Mouse (Mus musculus) bone marrow macrophage, adult 2 months (primary cell): ENCODE measurements around the gene Reep1. TPM values are rescaled to one million over a fixed set of nuclear protein-coding genes. Genes with fewer than 3 reads are reported as not detected.

ENCODE experiments used
- H3K27ac ChIP-seq: 2 replicates; pipeline ENCODE4 v1.5.1; 2012; ENCODE audit warnings: low read depth, low read length; ENCODE audit not compliant: insufficient read depth
- H3K4me1 ChIP-seq: 2 replicates; pipeline ENCODE4 v1.6.1; 2012; ENCODE audit warnings: low read length; ENCODE audit not compliant: control insufficient read depth, insufficient read depth
- H3K4me3 ChIP-seq: 2 replicates; pipeline ENCODE4 v1.5.1; 2012; ENCODE audit warnings: mild to moderate bottlenecking, low read length, moderate library complexity; ENCODE audit not compliant: insufficient read depth
- CTCF ChIP-seq: IDR thresholded peaks from 2 replicates; pipeline ENCODE4 v1.5.1; 2012; ENCODE audit warnings: low read depth, mild to moderate bottlenecking, low read length, moderate library complexity
- POLR2A ChIP-seq: IDR thresholded peaks from 2 replicates; pipeline ENCODE4 v1.6.1; 2012; ENCODE audit warnings: mild to moderate bottlenecking, low read depth, low read length, borderline replicate concordance
- polyA plus RNA-seq: library from polyadenylated mRNA; stranded (reverse); fragments of >200 nt; gene quantifications from 2 replicates; pipeline ENCODE4 v1.2.4, GENCODE M21; 2012; ENCODE audit not compliant: missing spikeins, insufficient read depth, insufficient read length

Reep1 gene
- polyA plus RNA-seq, 1 experiment, result not detected

DNA sequence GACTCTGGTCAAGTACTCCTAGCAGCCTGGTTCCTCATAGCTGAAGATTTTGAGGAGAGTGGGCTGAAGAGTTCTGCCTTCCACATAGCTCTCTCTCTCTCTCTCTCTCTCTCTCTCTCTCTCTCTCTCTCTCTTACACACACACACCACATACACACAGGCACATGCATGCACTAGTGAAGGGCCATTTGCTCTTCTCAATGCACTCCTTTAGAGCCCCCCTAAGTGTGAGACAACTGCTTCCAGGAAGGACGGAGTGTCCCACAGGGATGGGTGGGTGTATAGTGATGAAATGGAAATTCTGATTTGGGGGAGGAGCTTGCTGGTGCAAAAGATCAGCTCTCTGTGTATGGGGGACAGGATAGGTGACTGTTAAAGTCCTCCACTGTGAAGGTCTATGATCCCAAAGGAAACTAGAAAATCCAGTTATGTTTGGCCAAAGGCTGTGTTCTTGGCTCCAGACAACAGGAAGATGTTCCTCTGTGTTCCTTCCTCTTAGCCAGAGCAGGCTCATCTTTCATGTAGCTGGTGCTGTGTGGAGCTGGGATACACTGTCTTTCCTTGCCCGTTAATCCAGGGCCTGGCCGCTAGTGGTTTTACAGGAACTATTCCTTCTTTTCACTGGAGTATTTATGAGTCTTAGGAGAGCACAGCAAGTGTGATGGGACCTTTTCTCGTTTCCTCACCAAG lies 27.7 kb downstream of the Reep1 start:
- peaks cover 10% of the 10 kb centered on the region for H3K4me1 ChIP-seq
- TF ChIP-seq POLR2A, result no peak
- no peak for TF ChIP-seq CTCF
- H3K27ac ChIP-seq, result no peak overlapping the region
- H3K4me3 ChIP-seq, result no peak overlapping the region

DNA sequence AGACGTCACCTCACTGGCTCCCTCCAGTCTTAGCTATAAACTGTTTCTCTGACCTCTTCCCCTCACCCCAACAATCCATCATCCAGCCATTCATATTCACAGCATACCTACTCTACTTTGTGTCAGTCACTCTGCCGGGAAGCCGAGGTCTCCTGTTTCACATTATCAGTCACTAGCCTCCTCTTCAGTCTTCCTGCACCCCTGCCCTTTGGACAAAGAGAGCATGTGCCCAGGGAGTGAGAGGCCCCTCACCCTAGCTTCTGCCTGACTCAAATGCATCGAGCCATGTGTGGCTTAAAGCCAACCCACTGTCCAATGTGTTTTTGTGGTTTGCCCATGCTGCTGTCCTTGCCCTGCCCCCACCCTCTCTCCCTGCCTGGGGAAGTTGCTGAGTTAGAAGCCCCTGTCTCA lies 28.2 kb downstream of the Reep1 start:
- Histone ChIP-seq H3K27ac (no peak overlapping the region), H3K4me3 (no peak overlapping the region), H3K4me1 (peaks cover 10% of the 10 kb centered on the region)
- TF ChIP-seq POLR2A (no peak), CTCF (no peak)

DNA sequence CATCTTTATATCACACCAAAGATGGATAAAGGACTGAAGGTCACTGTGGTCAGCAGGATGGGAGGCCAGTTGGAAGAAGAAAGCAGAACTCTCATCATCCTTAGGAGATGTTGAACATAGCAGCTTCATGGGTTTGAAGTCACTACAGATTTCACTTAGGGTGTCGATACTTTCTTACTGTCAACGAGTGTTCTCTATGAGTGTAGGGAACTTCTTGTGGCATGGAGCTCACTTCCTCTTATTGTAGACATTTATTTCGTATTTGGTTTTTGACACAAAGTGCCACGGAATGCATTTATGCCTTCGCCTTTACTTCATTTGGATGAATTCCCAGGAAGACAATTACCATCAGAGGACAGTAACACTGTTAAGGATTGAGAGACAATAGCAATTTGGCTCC lies 28.7 kb downstream of the Reep1 start:
- no peak for TF ChIP-seq POLR2A
- Histone ChIP-seq H3K27ac (no peak overlapping the region), H3K4me3 (no peak overlapping the region), H3K4me1 (peaks cover 10% of the 10 kb centered on the region)

DNA sequence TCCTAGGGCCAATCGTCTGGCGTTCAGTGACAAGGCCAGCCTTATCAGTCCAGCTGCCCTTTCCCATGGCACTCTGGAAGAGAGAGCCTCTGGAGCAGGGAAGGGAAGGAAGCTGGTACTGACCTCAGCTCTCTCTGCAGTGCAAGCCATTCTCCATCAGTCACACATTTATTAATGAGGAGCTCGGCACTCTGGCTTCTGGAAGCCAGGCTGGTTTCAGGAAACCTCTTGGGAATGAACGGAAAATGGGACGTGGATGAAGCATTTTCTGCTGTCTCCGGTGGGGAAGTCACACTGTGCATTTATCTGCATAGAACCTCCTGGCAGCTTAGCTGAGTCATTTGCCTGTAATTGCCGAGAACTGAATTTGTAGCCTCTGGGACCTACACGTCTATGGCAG lies 29.8 kb downstream of the Reep1 start:
- H3K27ac ChIP-seq, result no peak overlapping the region
- no peak for TF ChIP-seq CTCF
- TF ChIP-seq POLR2A, result no peak
- peaks cover 10% of the 10 kb centered on the region for H3K4me1 ChIP-seq
- H3K4me3 ChIP-seq, result no peak overlapping the region

DNA sequence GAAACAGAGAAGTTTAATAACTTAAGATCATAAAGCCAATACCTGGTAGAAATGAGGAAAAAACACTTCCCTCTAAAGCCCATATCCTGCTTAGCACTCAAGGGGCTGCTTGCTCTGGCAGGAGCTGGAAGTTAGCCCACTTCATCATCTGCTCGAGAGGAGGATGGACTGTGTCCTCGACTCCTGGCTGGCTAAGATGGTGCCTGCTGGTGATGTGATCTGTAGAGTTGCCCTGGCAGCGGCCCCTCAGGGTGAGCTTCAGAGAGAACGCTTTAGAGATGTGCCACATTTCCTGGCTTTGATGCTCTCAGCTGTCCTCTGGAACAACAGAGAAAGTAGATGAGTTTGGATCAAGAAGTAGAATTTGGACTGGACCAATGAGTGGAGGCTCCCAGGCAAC lies 31.2 kb downstream of the Reep1 start:
- no peak overlapping the region for H3K27ac ChIP-seq
- H3K4me3 ChIP-seq, result no peak overlapping the region
- no peak for TF ChIP-seq CTCF
- TF ChIP-seq POLR2A, result no peak
- H3K4me1 ChIP-seq, result peaks cover 10% of the 10 kb centered on the region

DNA sequence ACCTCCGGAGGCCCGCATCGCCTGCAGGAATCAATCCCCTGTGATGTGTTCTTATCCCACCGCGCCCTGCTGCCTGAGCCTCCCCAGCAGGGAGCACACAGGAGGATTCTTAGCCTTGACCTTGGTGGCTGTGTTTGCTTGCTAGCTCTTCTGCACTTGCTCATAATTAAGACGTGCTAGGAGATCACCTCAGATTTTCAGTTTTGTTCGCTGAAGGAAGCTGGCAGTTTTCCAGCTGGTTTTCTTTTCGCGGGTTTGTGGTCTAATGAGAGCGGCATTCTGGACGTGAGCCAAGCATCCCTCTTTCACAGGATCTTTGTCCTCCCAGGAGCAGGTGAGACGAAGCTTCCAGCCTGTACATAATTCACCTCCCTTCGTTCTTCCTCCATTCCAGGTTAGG lies 33.6 kb downstream of the Reep1 start:
- TF ChIP-seq POLR2A, result no peak
- H3K4me1 ChIP-seq, result peaks cover 5% of the 10 kb centered on the region

DNA sequence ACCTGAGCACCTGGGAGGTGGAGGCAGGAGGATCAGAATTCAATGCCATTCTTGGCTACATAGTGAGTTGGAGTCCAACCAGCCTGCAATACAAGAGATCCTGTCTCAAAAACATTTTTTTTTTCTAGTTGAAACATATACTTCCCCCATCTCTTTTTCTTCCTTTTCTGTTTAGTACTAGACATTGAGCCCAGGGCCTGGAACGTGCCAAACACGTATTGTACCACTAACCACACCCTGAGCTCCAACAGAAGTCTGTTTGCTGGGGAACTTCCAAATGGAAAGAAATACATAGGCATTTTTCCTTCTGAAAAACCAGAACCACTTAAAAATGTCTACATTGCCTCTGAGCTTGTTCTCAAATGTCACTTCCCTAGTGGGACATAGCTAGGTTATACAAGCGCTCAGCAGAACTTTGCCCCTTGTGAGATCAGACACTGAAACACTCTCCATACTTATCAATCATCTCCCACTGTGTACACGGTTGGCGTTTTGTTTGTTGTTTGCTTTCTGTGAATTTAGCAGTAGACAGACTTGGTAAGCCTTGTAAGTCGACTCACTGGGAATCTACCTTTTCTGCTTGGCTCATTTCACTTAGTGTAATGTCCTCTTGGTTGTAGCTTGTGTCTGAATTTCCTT lies 34.8 kb downstream of the Reep1 start:
- H3K27ac ChIP-seq, result no peak overlapping the region
- TF ChIP-seq CTCF, result no peak
- no peak for TF ChIP-seq POLR2A
- H3K4me3 ChIP-seq, result no peak overlapping the region
- H3K4me1 ChIP-seq, result no peaks in the 10 kb centered on the region

More for the DNA sequence above, 33.6 kb downstream of the Reep1 start:
- Histone ChIP-seq H3K27ac (no peak overlapping the region), H3K4me3 (no peak overlapping the region)

DNA sequence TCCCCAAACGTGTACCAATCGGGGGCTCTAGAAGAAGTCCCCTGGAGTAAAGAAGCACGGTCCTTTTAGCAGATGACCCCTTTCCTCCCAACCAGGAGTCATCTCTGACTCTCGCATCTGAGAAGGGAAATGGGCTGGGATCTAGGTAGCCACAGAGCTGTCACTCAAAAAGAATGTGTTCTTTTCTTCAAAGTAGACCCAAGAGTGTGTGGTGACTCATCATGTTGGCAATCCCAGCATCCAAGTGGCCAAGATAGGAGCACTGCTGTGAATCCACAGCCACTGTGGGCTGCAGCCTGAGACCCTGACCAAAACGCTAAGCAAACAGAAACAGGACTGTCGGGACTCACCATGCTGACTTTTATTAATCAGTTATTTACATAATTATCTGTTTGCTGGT lies 37.6 kb downstream of the Reep1 start:
- no peak overlapping the region for H3K4me3 ChIP-seq
- H3K27ac ChIP-seq, result no peak overlapping the region
- TF ChIP-seq POLR2A (no peak), CTCF (no peak)
- no peaks in the 10 kb centered on the region for H3K4me1 ChIP-seq

DNA sequence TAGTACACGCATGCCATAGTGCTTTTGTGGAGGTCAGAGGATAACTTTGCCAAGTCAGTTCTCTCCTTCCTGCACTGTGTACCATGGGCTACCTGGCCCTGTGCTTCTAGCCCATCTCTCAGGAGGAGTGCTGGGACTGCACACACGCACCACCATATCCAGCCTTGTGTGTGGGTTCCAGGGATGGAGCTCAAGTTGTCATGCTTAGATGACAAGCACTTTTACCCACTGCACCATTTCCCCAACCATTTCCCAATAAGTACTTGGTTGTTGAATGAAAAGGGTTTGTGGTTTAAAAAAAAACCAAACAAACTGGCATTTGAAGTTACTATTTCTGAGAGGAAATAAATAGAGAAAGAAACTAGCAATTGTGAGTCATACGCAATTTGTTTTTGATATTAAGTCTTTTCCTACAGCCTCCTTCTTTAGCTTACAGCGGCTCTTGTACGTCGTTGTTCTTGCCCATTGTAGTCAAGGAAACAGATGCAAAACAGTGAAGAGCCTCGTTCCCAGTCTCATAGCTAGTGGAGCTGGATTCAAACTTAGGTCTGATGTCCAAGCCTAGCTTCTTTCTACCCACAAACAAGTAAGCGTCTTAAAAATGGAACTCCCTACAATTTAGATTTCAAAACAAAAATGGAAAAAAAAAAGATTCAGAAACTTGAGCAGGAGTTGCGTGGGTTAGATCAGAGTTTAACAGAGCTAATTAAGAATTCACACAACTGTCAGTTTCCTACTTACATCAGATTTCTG lies 38.3 kb downstream of the Reep1 start:
- Histone ChIP-seq H3K4me1 (no peaks in the 10 kb centered on the region), H3K27ac (no peak overlapping the region), H3K4me3 (no peak overlapping the region)
- TF ChIP-seq POLR2A (no peak), CTCF (no peak)

DNA sequence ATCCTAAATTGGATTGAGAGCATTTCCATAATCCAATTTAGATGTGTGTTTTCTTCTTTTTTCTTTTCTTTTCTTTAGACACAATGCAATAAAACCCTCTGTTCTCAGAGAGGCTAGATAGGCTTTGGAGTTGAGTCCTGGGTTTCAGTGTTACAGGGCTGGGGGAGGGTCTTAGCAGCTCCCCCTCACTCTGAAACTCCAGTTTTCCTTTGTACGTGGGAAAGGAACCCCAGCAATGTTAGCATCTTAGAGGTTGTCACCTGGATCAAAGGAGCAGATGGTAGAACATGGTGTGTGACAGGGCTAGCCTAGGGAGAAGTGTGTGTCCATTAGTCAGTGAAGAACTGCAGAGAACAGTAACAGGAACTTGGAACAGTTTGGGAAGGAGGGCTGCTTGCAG lies 38.9 kb downstream of the Reep1 start:
- Histone ChIP-seq H3K4me3 (no peak overlapping the region), H3K27ac (no peak overlapping the region), H3K4me1 (no peaks in the 10 kb centered on the region)
- TF ChIP-seq CTCF (no peak), POLR2A (no peak)
